Mouse (Mus musculus) kidney, embryonic 15.5 days (tissue): ENCODE results near the gene Arrdc5. TPM values are rescaled to one million over a fixed set of nuclear protein-coding genes. Genes with fewer than 3 reads are reported as not detected.

Experiments used
- ATAC-seq: fragments of 200-750 bp; cut with Nextera tagmentation; replicated peaks from 2 replicates; pipeline ENCODE4 v1.8.0; 2017; ENCODE audit warnings: moderate TSS enrichment; ENCODE audit not compliant: low FRiP score
- H3K27ac ChIP-seq: fragments of 300-500 bp; sonication (generic); 2 replicates; pipeline ENCODE4 v1.5.1; 2015; ENCODE audit warnings: mild to moderate bottlenecking, inconsistent platforms
- H3K27me3 ChIP-seq: fragments of 300-500 bp; sonication (generic); 2 replicates; pipeline ENCODE4 v1.6.1; 2015; ENCODE audit warnings: inconsistent platforms
- H3K36me3 ChIP-seq: fragments of 300-500 bp; sonication (generic); 2 replicates; pipeline ENCODE4 v1.6.1; 2015; ENCODE audit warnings: inconsistent platforms
- H3K4me1 ChIP-seq: fragments of 300-500 bp; sonication (generic); 2 replicates; pipeline ENCODE4 v1.6.1; 2015; ENCODE audit warnings: inconsistent platforms
- H3K4me2 ChIP-seq: fragments of 300-500 bp; sonication (generic); 2 replicates; pipeline ENCODE4 v1.6.1; 2015; ENCODE audit warnings: moderate library complexity, mild to moderate bottlenecking, inconsistent platforms
- H3K4me3 ChIP-seq: fragments of 300-500 bp; sonication (generic); replicated peaks from 2 replicates; pipeline ENCODE4 v1.5.1; 2015; ENCODE audit warnings: mild to moderate bottlenecking, inconsistent platforms
- H3K9ac ChIP-seq: fragments of 300-500 bp; sonication (generic); 2 replicates; pipeline ENCODE4 v1.6.1; 2015; ENCODE audit warnings: mild to moderate bottlenecking, inconsistent platforms
- H3K9me3 ChIP-seq: fragments of 300-500 bp; sonication (generic); replicated peaks from 2 replicates; pipeline ENCODE4 v1.6.1; 2016; ENCODE audit warnings: inconsistent platforms
- WGBS: fragments of 180-500 bp; shearing (Covaris S2); methylation state at CpG from one replicate; pipeline ENCODE4 v1.1.7; 2015; ENCODE audit warnings: mixed read lengths; 5-methylcytosine and 5-hydroxymethylcytosine counted together
- polyA plus RNA-seq: library from polyadenylated mRNA; unstranded; fragments of >200 nt; fragmentation: Nextera tagmentation; extraction: Ambion mirVana; gene quantifications from 2 replicates; pipeline ENCODE4 v1.2.1, GENCODE M21; 2015

Arrdc5 gene
- polyA plus RNA-seq, 1 experiment from 2014 or later, result not detected

DNA sequence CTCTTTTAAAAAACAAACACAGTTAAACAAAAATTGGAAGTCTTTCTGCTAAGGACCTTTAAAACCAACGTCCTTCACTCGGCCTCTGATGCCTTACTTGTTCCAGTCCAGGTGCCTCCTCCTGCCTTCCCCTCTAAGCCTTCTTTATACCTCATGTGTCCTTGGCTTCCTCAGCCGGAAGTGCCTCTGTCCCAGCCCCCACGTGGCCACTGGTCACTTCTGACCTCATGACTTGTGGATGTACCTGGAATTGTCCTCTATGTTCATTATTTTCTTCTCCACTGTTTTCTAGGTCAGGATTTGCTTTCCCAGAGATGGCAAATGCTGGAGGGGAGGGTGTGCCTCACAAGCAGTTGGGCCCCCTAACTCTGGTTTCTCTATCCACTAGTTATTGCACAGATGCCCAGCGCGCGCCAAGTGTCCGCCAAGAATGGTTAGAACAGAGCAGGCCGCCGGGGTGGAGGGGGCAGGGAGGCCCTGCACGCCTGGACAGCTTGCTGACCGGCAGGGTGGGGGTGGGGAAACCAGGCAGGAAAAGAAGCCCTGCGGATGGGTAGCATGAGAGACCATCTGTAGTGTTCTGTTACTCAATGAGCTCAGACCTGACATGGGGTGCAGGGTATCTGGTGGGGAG, 2.4 kb upstream of the Arrdc5 start:
- no peaks in the 10 kb centered on the region for H3K27me3 ChIP-seq
- peaks cover 21% of the 10 kb centered on the region for H3K36me3 ChIP-seq
- peak; percentile 69 for ATAC-seq
- peak overlapping the region; percentile 99 for H3K4me2 ChIP-seq
- peak overlapping the region; percentile 98 for H3K27ac ChIP-seq
- no peaks in the 10 kb centered on the region for H3K9me3 ChIP-seq
- H3K9ac ChIP-seq, result peak overlapping the region; percentile 79
- peaks cover 49% of the 10 kb centered on the region for H3K4me1 ChIP-seq
- peak overlapping the region; percentile 88 for H3K4me3 ChIP-seq
- 15% methylated on average over 13 of the region's 13 CpGs for WGBS

DNA sequence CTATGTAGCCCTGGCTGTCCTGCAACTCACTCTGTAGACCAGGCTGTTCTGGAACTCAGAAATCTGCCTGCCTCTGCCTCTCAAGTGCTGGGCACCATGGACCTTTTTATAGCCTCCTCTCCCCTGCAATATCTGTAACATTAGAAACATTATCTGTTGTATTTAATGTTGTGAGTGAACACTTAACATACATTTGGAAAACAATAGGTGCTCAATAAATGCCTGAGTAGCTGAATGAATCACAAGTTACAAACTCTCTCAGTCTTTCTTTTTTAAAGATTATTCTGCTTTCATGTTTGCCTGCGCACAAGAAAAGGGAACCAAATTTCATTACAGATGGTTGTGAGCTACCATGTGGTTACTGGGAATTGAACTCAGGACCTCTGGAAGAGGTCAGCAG, 1.8 kb downstream of the Arrdc5 start:
- no peak for ATAC-seq

DNA sequence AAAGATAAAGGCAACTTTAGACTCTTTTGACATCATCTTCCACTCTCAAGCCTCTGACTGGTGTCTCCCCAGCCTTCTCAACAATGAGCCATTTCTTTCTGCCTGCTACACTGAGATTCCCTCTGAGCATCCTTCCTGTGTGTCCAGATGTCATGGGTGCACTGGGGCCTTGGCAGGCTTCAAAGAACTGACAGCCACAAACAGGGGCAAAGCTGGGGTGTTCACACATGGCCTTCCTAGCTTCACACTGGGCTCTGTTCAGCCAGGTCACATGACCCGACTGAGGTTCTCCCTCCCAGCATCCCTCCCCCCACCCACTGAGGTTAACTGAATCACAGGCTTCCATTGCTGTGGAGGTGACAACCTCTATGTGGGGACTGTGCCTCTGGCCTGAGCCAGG, 3.9 kb downstream of the Arrdc5 start:
- no peaks in the 10 kb centered on the region for H3K9me3 ChIP-seq
- H3K27ac ChIP-seq, result no peak overlapping the region
- no peak overlapping the region for H3K4me3 ChIP-seq
- H3K4me2 ChIP-seq, result no peak overlapping the region
- ATAC-seq, result no peak
- peaks cover 21% of the 10 kb centered on the region for H3K4me1 ChIP-seq
- WGBS, result 71% methylated on average over 1 of the region's 1 CpGs
- no peaks in the 10 kb centered on the region for H3K27me3 ChIP-seq
- no peaks in the 10 kb centered on the region for H3K36me3 ChIP-seq
- H3K9ac ChIP-seq, result no peak overlapping the region

More for the DNA sequence above, 1.8 kb downstream of the Arrdc5 start:
- Histone ChIP-seq H3K4me1 (peaks cover 15% of the 10 kb centered on the region), H3K9me3 (no peaks in the 10 kb centered on the region), H3K36me3 (no peaks in the 10 kb centered on the region), H3K9ac (no peak overlapping the region), H3K27me3 (no peaks in the 10 kb centered on the region), H3K27ac (no peak overlapping the region), H3K4me2 (no peak overlapping the region), H3K4me3 (no peak overlapping the region)
- WGBS, result 98% methylated on average over 1 of the region's 1 CpGs

DNA sequence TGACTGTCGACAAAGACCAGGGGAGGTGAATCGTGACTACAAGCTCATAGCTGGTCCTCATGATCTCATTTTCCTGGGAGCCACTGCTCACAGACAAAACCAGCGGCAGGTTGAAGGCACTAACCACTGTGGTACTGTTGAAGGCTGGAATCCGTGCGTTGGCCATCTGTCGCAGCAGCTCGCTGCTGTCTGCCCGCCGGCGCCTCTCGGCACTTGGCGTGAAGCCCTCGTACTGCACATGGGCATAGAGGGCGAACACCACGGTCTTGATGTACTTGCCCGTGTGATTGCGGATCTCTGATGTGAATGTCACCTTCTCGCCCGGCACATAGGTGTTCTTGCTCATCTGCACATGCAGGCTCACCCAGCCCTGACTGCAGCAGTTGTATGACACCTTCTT, 5.8 kb downstream of the Arrdc5 start:
- Histone ChIP-seq H3K4me2 (no peak overlapping the region), H3K27me3 (no peaks in the 10 kb centered on the region), H3K4me1 (peaks cover 38% of the 10 kb centered on the region), H3K9me3 (no peaks in the 10 kb centered on the region), H3K9ac (no peak overlapping the region), H3K27ac (no peak overlapping the region), H3K36me3 (no peaks in the 10 kb centered on the region), H3K4me3 (no peak overlapping the region)
- no peak for ATAC-seq
- WGBS, result 91% methylated on average over 19 of the region's 19 CpGs

DNA sequence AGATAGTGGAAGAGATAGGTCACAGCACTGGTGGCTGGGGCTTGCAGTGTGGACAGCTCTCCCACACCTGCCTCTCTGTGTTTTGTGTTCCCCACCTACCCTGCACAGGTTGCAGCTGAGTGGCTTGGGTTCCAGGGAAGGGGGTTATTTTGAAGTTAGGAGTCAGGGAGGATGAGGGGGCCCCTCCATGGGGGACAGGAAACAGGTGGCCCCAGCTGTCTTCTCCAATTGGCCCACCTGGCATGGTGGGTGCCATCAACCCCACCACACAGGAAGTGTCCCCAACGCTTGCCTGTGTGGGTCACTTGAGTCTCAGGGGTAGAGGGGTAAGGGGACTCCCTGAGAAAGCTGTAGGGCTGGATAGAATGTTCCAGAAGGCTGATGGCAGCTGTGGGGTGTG, 6.8 kb downstream of the Arrdc5 start:
- WGBS, result 59% methylated on average over 1 of the region's 1 CpGs
- Histone ChIP-seq H3K27me3 (no peaks in the 10 kb centered on the region), H3K27ac (no peak overlapping the region), H3K9me3 (no peaks in the 10 kb centered on the region), H3K4me1 (peaks cover 47% of the 10 kb centered on the region), H3K4me2 (no peak overlapping the region), H3K9ac (no peak overlapping the region), H3K36me3 (no peaks in the 10 kb centered on the region), H3K4me3 (no peak overlapping the region)
- no peak for ATAC-seq

DNA sequence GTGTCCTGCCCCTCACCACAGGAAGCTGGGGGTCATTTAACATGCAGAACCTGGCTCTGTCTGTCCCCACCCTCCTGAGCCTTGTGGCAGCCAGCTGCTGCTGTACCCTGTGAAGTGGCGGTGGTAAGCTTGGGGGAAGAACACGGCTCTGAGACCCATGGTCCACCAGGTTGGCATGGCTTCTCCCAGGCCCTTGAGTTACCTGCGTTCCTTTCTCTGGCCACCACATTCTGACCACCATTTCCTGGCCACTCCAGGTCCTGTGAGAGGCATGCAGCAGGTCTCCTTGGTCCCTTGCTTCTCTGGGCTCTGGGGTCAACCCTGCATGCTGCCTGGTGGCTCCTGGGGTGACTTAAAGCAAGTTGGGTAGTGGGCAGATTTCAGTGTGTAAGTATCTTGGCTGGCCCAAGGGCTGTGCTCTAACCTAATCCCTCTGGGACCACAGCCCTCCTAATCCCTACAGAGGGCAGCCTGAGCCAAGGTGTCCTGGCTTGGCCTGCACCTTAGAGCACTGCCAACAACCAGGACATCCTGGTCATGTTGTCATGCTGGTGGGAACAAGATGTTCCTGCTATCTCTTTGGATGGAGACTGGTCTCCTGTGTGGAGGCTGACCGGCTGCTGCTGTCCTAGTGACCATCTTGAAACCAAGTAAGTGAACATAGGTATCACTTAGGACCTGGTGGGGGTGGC, 7.4 kb downstream of the Arrdc5 start, which contains the start of gene Plin3:
TSS of gene Plin3 (minus strand) at position 343 of the 692 bp plus-strand sequence.
- no peak within 1 kb of the TSS for H3K4me3 ChIP-seq
- 76% methylated on average over 4 of the region's 4 CpGs for WGBS
- ATAC-seq, result no peak
- H3K4me1 ChIP-seq, result peaks cover 53% of the 10 kb centered on the region
- no peaks in the 10 kb centered on the region for H3K9me3 ChIP-seq
- no peak within 1 kb of the TSS for H3K9ac ChIP-seq
- H3K27me3 ChIP-seq, result no peaks in the 10 kb centered on the region
- H3K4me2 ChIP-seq, result no peak within 1 kb of the TSS; the same call in 1 of the 2 replicates
- peak within 1 kb of the TSS; percentile 97 for H3K27ac ChIP-seq
- H3K36me3 ChIP-seq, result no peaks in the 10 kb centered on the region

DNA sequence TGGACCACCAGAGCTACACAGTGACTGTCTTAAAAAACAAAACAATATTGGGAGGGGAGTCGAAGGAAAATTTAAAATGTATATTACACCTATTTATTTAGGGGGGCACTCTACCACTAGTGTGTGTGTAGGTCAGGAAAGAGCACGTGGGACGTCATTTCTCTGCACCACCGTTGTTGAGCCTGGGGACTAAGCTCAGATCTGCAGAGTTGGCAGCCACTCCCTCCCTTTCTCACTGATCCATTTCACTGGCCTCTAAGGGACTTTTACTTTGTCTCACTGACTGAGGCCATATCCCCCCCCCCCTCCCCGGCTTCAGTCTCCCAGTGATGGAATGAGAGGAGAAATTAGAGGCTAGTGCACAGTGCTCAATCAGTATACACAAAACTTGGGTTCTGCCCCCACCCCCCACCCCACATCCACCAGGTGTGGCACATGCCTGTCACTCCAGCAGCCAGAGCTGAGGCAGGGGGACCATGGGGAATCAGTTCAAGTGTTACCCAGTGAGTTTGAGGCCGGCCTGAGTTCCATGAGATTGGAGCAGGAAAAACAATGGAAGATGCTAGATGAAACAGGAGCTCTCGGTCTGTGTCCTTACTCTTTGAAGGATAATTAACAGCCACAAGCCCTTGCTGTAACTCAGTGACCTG, 8.1 kb downstream of the Arrdc5 start:
- Histone ChIP-seq H3K27me3 (no peaks in the 10 kb centered on the region), H3K9me3 (no peaks in the 10 kb centered on the region), H3K4me1 (peaks cover 59% of the 10 kb centered on the region), H3K4me2 (peak overlapping the region; percentile 70; the same call in 1 of the 2 replicates), H3K27ac (peak overlapping the region; percentile 97), H3K9ac (no peak overlapping the region), H3K4me3 (no peak overlapping the region), H3K36me3 (peaks cover 3% of the 10 kb centered on the region; the same call in 1 of the 2 replicates)
- WGBS, result 49% methylated on average over 7 of the region's 7 CpGs
- peak; percentile 8; the same call in 1 of the 2 replicates for ATAC-seq

DNA sequence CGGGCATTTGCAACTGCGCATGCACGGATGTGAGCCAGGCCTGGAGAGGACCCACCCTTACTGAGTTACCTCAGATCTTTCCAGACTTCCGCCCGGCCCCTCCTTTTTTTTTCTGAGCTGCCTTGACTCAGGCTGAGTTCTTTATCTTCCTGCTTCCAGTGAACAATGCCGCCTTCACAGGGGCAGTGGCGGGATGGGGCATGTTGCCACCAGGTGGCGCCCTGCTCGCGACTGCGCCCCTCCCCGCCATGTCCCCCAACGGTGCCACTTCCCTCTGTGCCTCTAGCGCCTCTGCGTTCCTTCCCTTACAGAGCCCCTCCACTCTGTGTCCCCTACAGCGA, 8.9 kb downstream of the Arrdc5 start:
- Histone ChIP-seq H3K36me3 (peaks cover 11% of the 10 kb centered on the region), H3K4me3 (peak overlapping the region; percentile 55), H3K9ac (peak overlapping the region; percentile 52), H3K27me3 (no peaks in the 10 kb centered on the region), H3K27ac (peak overlapping the region; percentile 97), H3K9me3 (no peaks in the 10 kb centered on the region), H3K4me1 (peaks cover 61% of the 10 kb centered on the region), H3K4me2 (peak overlapping the region; percentile 70)
- WGBS, result under 1% methylated on average over 16 of the region's 16 CpGs
- ATAC-seq, result peak; percentile 86

DNA sequence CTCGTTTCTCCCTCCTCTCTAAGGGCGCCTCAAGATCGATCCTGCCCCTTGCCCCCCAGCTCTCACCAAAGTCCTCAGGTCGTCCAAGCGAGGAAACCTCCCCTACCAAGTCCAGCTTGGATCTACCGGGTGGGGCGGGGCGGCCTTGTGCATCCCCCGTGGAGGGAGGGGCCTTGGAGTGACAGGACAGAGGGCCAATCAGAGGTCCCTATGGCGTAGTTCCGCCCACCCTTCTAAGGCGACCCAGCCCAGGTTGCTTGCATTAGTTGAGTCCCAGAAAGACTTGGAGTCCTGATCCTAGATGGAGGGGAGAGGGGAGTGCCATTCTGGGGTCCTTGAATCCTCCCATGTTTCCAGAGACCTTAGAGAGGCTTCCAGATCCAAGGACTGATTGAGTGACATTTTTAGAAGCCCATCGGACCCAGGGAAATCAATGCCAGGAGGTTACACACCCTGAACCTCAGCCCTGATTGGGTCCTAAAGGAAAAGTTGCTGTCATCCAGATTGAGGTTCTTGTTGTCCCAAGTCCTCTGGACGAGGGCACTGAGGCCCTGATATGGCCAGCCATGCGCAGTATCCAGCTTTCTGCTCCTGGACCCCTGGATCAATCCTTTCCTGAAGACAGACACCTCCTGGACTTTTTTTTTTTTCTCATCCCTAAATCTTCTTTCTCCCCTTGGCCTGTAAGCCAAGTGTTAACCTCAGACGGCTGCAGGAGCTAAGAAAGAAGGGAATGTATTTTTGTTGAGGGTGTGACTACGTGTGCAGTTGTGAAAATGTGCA, 9.5 kb downstream of the Arrdc5 start:
- Histone ChIP-seq H3K4me3 (peak overlapping the region; percentile 55), H3K36me3 (peaks cover 17% of the 10 kb centered on the region), H3K27me3 (no peaks in the 10 kb centered on the region), H3K9me3 (no peaks in the 10 kb centered on the region), H3K9ac (peak overlapping the region; percentile 52), H3K4me2 (peak overlapping the region; percentile 70), H3K27ac (peak overlapping the region; percentile 97), H3K4me1 (peaks cover 61% of the 10 kb centered on the region)
- 4% methylated on average over 17 of the region's 17 CpGs for WGBS
- ATAC-seq, result peak; percentile 90

DNA sequence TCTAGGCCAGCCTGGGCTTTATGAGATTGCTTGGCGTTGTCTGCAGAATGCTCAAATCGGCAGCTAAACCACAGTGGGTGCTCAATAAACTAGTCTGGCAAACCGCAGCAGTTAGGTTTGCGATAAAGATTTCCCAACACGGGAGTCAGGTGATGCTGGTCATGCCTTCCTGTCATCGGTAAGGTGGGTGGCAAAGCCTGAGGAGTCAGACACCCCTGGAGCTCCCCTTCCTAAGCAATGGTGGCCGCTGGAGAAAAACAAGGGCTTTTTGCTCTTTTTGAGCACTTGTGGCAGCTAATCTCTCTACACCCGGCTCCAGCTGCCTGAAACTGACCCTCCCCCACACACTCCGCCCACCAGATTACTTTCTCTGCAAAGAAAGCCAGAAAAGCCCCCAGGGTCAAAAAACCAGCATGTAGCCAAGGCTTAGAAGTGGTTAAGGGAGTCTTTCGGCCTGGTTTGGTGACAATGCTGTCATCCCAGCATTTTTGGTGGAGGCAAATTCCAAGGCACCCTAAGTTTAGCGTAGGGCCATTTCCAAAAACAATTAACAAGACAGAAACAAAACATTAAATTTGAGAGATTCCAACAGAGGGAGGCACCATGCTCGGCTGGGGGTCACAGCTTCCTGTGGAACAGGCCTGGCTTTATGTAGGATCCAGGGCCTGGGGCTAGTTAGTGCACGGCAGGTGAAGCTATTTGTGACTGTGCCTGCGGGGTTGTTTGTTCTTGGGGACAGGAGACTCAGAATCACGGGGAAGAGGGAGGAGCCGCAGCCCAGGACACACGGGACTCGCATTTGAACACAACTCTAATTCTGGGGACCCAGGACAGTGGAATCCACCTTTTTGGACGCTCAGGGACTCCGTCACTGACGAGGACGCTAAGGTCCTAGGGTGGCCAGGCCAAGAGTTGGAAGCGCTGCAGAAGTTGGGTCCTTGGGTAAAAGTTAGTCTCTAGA, 10.4 kb downstream of the Arrdc5 start:
- peak overlapping the region; percentile 52 for H3K9ac ChIP-seq
- peak overlapping the region; percentile 70 for H3K4me2 ChIP-seq
- H3K9me3 ChIP-seq, result no peaks in the 10 kb centered on the region
- peaks cover 61% of the 10 kb centered on the region for H3K4me1 ChIP-seq
- peak; percentile 12 for ATAC-seq
- no peaks in the 10 kb centered on the region for H3K27me3 ChIP-seq
- 2% methylated on average over 23 of the region's 23 CpGs for WGBS
- H3K36me3 ChIP-seq, result peaks cover 26% of the 10 kb centered on the region
- peak overlapping the region; percentile 97 for H3K27ac ChIP-seq
- peak overlapping the region; percentile 55 for H3K4me3 ChIP-seq

DNA sequence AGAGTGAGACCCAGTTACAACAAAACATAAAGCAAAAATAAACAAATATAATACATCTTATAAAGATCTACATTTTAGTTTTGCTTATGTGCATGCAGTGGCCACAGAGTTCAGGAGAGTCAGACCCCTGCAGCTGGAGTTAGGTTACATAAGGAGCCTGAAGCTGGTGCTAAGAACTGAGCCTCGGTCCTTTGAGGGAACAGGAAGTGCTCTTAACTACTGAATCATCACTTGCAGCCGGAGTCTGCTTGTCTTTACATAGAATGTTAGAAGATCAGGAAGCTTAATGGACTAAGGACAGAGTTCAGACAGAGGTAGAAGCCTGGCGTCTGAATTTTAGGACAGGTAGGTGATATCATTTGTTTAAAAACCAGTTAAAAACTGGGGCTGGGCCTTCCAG, 11.2 kb downstream of the Arrdc5 start:
- no peak for ATAC-seq
- H3K4me1 ChIP-seq, result peaks cover 61% of the 10 kb centered on the region
- 29% methylated on average over 3 of the region's 3 CpGs for WGBS
- H3K9ac ChIP-seq, result peak overlapping the region; percentile 52
- no peaks in the 10 kb centered on the region for H3K9me3 ChIP-seq
- H3K4me3 ChIP-seq, result peak overlapping the region; percentile 55
- no peaks in the 10 kb centered on the region for H3K27me3 ChIP-seq
- H3K4me2 ChIP-seq, result peak overlapping the region; percentile 70
- peaks cover 34% of the 10 kb centered on the region for H3K36me3 ChIP-seq
- peak overlapping the region; percentile 97 for H3K27ac ChIP-seq
